21 mouse cellular contexts compared by ENCODE assay signal in genomic region chr17:81175877-81176276, GRCm38 (mm10).
A peak's percentile ranks its signal among the peaks of the same experiment; 100 is the strongest.
DNase-seq lines count a peak whose midpoint lies in the region; ATAC-seq and TF ChIP-seq lines count a peak whose summit lies in the region.
"Had no signal": no experiment of that assay in that cellular context is flagged by ENCODE, and none has a peak within 500 bp of the region (broad histone marks: within the 10 kb centered on the region; RNA-seq: fewer than 3 reads in every experiment).

No protein-coding gene starts in this region.

- no peak overlapping the region for H3K27ac ChIP-seq in kidney, adult 2 months (ENCODE audit: insufficient read depth, low read depth, low read length)
- H3K27ac ChIP-seq in kidney, embryonic 14.5 days (ENCODE audit: low read depth, low read length) = no peak overlapping the region
- H3K27ac ChIP-seq in lung, embryonic 16.5 days (ENCODE audit: low read length) = no peak overlapping the region
- no peak overlapping the region for H3K27ac ChIP-seq in liver, embryonic 11.5 days (ENCODE audit: low read depth, low read length)
- peak overlapping the region; percentile 75 for H3K27ac ChIP-seq in liver, postnatal 0 days (ENCODE audit: low read depth)
- H3K27ac ChIP-seq: forebrain, embryonic 10.5 days; intestine, embryonic 15.5 days; limb, embryonic 10.5 days; midbrain, embryonic 13.5 days had no signal

- peak; percentile 54 for DNase-seq in kidney, adult 2 months
- no peak for DNase-seq in lung, postnatal 25 days (ENCODE audit: low spot score)
- no peak for DNase-seq in liver, embryonic 11.5 days (ENCODE audit: low spot score)
- DNase-seq in liver, postnatal 0 days = peak; percentile 62
- DNase-seq in testis, postnatal 14 days (ENCODE audit: low spot score) = no peak
- DNase-seq: adrenal gland, adult 2 months; B cell, adult 2 months; cerebellum, adult 11 months; cerebellum, adult 9-11 months; gastrocnemius, postnatal 36 days; lung, adult 18-20 months; thymus, adult 2 months had no signal

- H3K9me3 ChIP-seq in kidney, embryonic 14.5 days (ENCODE audit: control insufficient read depth, low read length) = no peaks in the 10 kb centered on the region
- no peaks in the 10 kb centered on the region for H3K9me3 ChIP-seq in lung, embryonic 16.5 days (ENCODE audit: control insufficient read depth, low read length)
- peaks cover 2% of the 10 kb centered on the region; the same call in 1 of the 2 replicates for H3K9me3 ChIP-seq in liver, embryonic 11.5 days (ENCODE audit: control insufficient read depth, low read length)
- H3K9me3 ChIP-seq in liver, postnatal 0 days (ENCODE audit: low read length) = no peaks in the 10 kb centered on the region
- H3K9me3 ChIP-seq: forebrain, embryonic 10.5 days; intestine, embryonic 15.5 days; limb, embryonic 10.5 days; midbrain, embryonic 13.5 days had no signal

- WGBS in kidney, adult 2 months = 14% methylated on average over 4 of the region's 4 CpGs
- 26% methylated on average over 4 of the region's 4 CpGs for WGBS in kidney, embryonic 14.5 days
- 16% methylated on average over 4 of the region's 4 CpGs for WGBS in lung, embryonic 16.5 days
- 61% methylated on average over 4 of the region's 4 CpGs for WGBS in liver, embryonic 11.5 days
- WGBS in liver, postnatal 0 days (ENCODE audit: insufficient replicate concordance) = 42% methylated on average over 4 of the region's 4 CpGs

- TF ChIP-seq POLR2A in kidney, adult 2 months (IDR thresholded peaks at IDR 0.05; ENCODE audit: low read depth, low read length) = no peak

- no peak; the same call in 1 of the 2 replicates for TF ChIP-seq EP300 in liver, postnatal 0 days (IDR thresholded peaks at IDR 0.05; ENCODE audit: low read depth)

- H3K36me3 ChIP-seq in kidney, adult 2 months (ENCODE audit: control insufficient read depth, insufficient read depth, low read length) = no peaks in the 10 kb centered on the region
- no peaks in the 10 kb centered on the region for H3K36me3 ChIP-seq in kidney, embryonic 14.5 days (ENCODE audit: control insufficient read depth, insufficient read depth, low read length)
- no peaks in the 10 kb centered on the region for H3K36me3 ChIP-seq in lung, embryonic 16.5 days (ENCODE audit: control insufficient read depth, insufficient read depth, low read length)
- H3K36me3 ChIP-seq in liver, embryonic 11.5 days (ENCODE audit: control insufficient read depth, insufficient read depth, low read length) = no peaks in the 10 kb centered on the region
- H3K36me3 ChIP-seq in liver, postnatal 0 days (replicated peaks; ENCODE audit: insufficient read depth, low read length) = no peaks in the 10 kb centered on the region
- H3K36me3 ChIP-seq: forebrain, embryonic 10.5 days; G1E; intestine, embryonic 15.5 days; limb, embryonic 10.5 days; midbrain, embryonic 13.5 days had no signal

- H3K27me3 ChIP-seq in kidney, adult 2 months (replicated peaks; ENCODE audit: control insufficient read depth, insufficient read depth, low read length) = no peaks in the 10 kb centered on the region
- H3K27me3 ChIP-seq in kidney, embryonic 14.5 days (ENCODE audit: control insufficient read depth, insufficient read depth, low read length) = no peaks in the 10 kb centered on the region
- H3K27me3 ChIP-seq in lung, embryonic 16.5 days (ENCODE audit: control insufficient read depth, insufficient read depth, low read depth, low read length) = no peaks in the 10 kb centered on the region
- H3K27me3 ChIP-seq in liver, embryonic 11.5 days (replicated peaks; ENCODE audit: control insufficient read depth, insufficient read depth, low read length) = no peaks in the 10 kb centered on the region
- no peaks in the 10 kb centered on the region for H3K27me3 ChIP-seq in liver, postnatal 0 days (ENCODE audit: insufficient read depth, low read length)
- H3K27me3 ChIP-seq: intestine, embryonic 15.5 days; midbrain, embryonic 13.5 days had no signal

- ATAC-seq in kidney, embryonic 14.5 days (ENCODE audit: low FRiP score, low TSS enrichment) = no peak
- peak; percentile 57; the same call in 1 of the 2 replicates for ATAC-seq in lung, embryonic 16.5 days (ENCODE audit: low read depth)
- 0 out of 2 replicates have a peak, but pooled peaks have one; percentile 37 for ATAC-seq in liver, embryonic 11.5 days (replicated peaks; ENCODE audit: low FRiP score)
- peak; percentile 85 for ATAC-seq in liver, postnatal 0 days
- ATAC-seq: hindbrain, embryonic 16.5 days; intestine, embryonic 15.5 days; midbrain, embryonic 13.5 days; Patski had no signal

- H3K4me1 ChIP-seq in kidney, adult 2 months (ENCODE audit: control insufficient read depth, insufficient read depth, low read length) = no peaks in the 10 kb centered on the region
- H3K4me1 ChIP-seq in kidney, embryonic 14.5 days (ENCODE audit: control insufficient read depth, insufficient read depth, low read length) = 0 out of 2 replicates have a peak, but pooled peaks cover 6% of the 10 kb centered on the region
- peaks cover 4% of the 10 kb centered on the region; the same call in 1 of the 2 replicates for H3K4me1 ChIP-seq in lung, embryonic 16.5 days (replicated peaks; ENCODE audit: control insufficient read depth, insufficient read depth, low read length)
- no peaks in the 10 kb centered on the region for H3K4me1 ChIP-seq in liver, embryonic 11.5 days (replicated peaks; ENCODE audit: control insufficient read depth, insufficient read depth, low read length)
- H3K4me1 ChIP-seq in liver, postnatal 0 days (ENCODE audit: insufficient read depth) = 0 out of 2 replicates have a peak, but pooled peaks cover 2% of the 10 kb centered on the region
- H3K4me1 ChIP-seq: forebrain, embryonic 10.5 days; intestine, embryonic 15.5 days; limb, embryonic 10.5 days; midbrain, embryonic 13.5 days had no signal

- H3K4me3 ChIP-seq in kidney, adult 2 months (ENCODE audit: insufficient read depth, low read depth, low read length) = no peak overlapping the region
- no peak overlapping the region for H3K4me3 ChIP-seq in kidney, embryonic 14.5 days (ENCODE audit: low read length)
- no peak overlapping the region for H3K4me3 ChIP-seq in lung, embryonic 16.5 days (ENCODE audit: low read length)
- H3K4me3 ChIP-seq in liver, embryonic 11.5 days (ENCODE audit: low read depth, low read length) = no peak overlapping the region
- no peak overlapping the region for H3K4me3 ChIP-seq in liver, postnatal 0 days (ENCODE audit: low read depth, low read length)
- H3K4me3 ChIP-seq: forebrain, embryonic 10.5 days; intestine, embryonic 15.5 days; limb, embryonic 10.5 days; midbrain, embryonic 13.5 days had no signal

- H3K9ac ChIP-seq in kidney, embryonic 14.5 days (ENCODE audit: low read depth, low read length) = no peak overlapping the region
- H3K9ac ChIP-seq in lung, embryonic 16.5 days (ENCODE audit: low read length) = no peak overlapping the region
- H3K9ac ChIP-seq in liver, embryonic 11.5 days (ENCODE audit: low read depth, low read length) = no peak overlapping the region
- H3K9ac ChIP-seq in liver, postnatal 0 days (replicated peaks) = no peak overlapping the region
- H3K9ac ChIP-seq: intestine, embryonic 15.5 days; midbrain, embryonic 13.5 days had no signal

- no peak for TF ChIP-seq CTCF in kidney, adult 2 months (conservative IDR thresholded peaks at IDR 0.05; ENCODE audit: insufficient read depth, insufficient read length, low read depth, low read length)
- TF ChIP-seq CTCF in liver, postnatal 0 days (IDR thresholded peaks at IDR 0.05; ENCODE audit: low read depth) = no peak

- H3K4me2 ChIP-seq in kidney, embryonic 14.5 days (replicated peaks; ENCODE audit: low read depth, low read length) = no peak overlapping the region
- H3K4me2 ChIP-seq in lung, embryonic 16.5 days (ENCODE audit: low read depth, low read length) = no peak overlapping the region
- H3K4me2 ChIP-seq in liver, embryonic 11.5 days = no peak overlapping the region
- H3K4me2 ChIP-seq in liver, postnatal 0 days (ENCODE audit: low read depth, low read length) = no peak overlapping the region
- H3K4me2 ChIP-seq: intestine, embryonic 15.5 days; midbrain, embryonic 13.5 days had no signal

Comparison
In these comparisons a context has a peak if more than half of its experiments do, and no peak if none do; other contexts are left out.
1. DNase-seq: peak in kidney, adult 2 months (single experiment) and liver, postnatal 0 days (single experiment); none in lung, postnatal 25 days (single experiment), liver, embryonic 11.5 days (single experiment) and testis, postnatal 14 days (single experiment).